Mouse (Mus musculus) small intestine, adult 2 months (tissue): ENCODE data around the gene AY761185.

Experiments
- CTCF ChIP-seq: fragments of 200-500 bp; IDR thresholded peaks from 2 replicates; pipeline ENCODE4 v1.5.1; 2012; ENCODE audit warnings: low read depth, mild to moderate bottlenecking, control low read depth, inconsistent platforms, low read length, moderate library complexity, mixed read lengths; ENCODE audit not compliant: insufficient replicate concordance, insufficient read length; ENCODE audit errors: extremely low read depth
- POLR2A ChIP-seq: fragments of 200-500 bp; IDR thresholded peaks from 2 replicates; pipeline ENCODE4 v1.6.1; 2012; ENCODE audit warnings: low read depth, mild to moderate bottlenecking, control low read depth, inconsistent platforms, low read length, moderate library complexity

GRCm38 (mm10) chr8:20902527-20902926, 42.0 kb downstream of the AY761185 start, which contains the start of gene Gm15056:
- TF ChIP-seq CTCF (no peak), POLR2A (no peak)
